Mouse (Mus musculus) heart, postnatal 25 days (tissue): ENCODE measurements around the gene Sec14l1. TPM values are rescaled to one million over a fixed set of nuclear protein-coding genes. Genes with fewer than 3 reads are reported as not detected.
"Not testable (repeated sequence)": the region's sequence is repeated elsewhere in the genome, so short reads cannot be mapped to it uniquely, and the experiment has no call there.

Source experiments
- DNase-seq: peaks from one replicate; pipeline ENCODE4 v3.0.0; 2022; ENCODE audit warnings: low spot score
- intact Hi-C: fragments of 180-260 bp; cut with DNase I; formaldehyde crosslinking; loops from one replicate; pipeline ENCODE4 v1.15.1; 2025
- total RNA-seq, 2 experiments: library from RNA; stranded (reverse); gene quantifications; 2 replicates each; pipeline ENCODE4 v1.2.3; 2021

Sec14l1 gene
- total RNA-seq: 10 to 100 TPM; 71.7 to 74.1 TPM

DNA sequence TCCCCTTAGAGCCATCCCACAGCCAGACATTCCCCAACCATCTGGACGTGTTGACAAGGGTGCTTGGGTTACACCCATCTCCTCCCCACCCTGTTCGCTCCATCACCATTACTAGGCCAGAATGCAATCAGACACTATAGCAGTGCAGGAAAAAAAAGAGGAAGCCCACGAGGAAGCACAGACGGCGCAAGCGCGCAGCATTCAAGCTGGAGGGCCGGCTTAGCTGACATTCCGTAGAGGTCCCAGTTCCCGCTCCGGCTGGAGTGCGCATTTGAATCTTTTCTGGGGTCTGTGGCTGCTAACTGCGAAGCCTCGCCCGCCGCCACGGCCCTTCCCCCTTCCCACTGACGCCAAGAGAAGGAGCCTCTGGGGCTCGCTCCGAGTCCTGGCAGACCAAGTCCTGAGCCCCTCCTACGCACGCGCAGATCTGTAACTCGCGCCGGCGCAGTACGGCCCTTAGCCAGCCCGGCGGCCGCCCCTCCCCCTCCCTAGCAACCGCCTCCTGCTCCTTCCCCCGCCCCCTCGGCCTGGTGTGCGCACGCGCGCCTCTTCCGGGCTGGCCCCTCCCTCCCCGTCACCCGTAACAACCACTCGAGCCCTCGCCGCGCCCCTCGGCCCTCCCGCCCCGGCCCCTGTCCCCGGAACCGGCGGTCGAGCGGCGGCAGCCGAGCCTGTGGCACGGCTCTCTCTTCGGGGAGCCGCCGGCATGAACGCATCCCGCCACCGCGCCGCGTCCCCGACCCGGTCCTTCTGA is at the start of gene Sec14l1:
TSS of gene Sec14l1 (plus strand) at position 577 of the 754 bp plus-strand sequence.
- intact Hi-C loops: loop anchor here (5.0 kb wide), 1 partner anchor 32 kb away; no protein-coding TSS in a partner anchor
- peak; percentile 97 for DNase-seq

DNA sequence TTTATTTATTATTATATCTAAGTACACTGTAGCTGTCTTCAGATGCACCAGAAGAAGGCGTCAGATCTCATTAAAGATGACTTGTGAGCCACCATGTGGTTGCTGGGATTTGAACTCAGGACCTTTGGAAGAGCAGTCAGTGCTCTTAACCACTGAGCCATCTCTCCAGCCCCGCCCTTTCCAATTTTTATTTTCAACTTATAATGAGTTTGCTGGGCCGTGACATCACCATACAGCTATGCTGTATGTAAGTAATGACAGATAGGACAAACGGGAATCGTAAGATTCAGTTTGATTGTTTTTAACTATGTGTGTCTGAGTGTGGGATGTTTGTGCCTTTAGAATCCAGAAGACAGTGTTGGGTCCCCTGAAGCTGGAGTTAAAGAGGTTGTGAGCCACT is 49.4 kb upstream of the Sec14l1 start:
- DNase-seq, intact Hi-C loops: not testable (repeated sequence)

DNA sequence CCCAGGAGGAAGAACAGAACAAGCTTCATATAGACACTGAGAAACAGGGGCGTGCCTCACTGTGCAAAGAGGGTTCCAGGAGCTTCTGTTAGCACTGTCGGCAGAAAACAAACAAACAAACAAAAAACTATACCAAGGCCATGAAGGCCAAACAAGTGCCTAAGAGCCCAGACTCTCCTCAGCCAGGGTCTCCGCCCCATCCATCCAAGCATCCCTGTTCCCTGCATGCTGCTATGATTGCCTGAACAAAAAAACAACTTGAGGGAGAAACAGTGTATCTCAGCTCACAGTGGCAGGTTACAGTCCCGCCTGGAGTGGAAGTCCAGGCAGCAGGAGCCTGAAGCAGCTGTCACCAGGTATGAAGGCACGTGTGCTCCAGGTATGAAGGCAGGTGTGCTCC is 48.2 kb upstream of the Sec14l1 start:
- no peak for DNase-seq

DNA sequence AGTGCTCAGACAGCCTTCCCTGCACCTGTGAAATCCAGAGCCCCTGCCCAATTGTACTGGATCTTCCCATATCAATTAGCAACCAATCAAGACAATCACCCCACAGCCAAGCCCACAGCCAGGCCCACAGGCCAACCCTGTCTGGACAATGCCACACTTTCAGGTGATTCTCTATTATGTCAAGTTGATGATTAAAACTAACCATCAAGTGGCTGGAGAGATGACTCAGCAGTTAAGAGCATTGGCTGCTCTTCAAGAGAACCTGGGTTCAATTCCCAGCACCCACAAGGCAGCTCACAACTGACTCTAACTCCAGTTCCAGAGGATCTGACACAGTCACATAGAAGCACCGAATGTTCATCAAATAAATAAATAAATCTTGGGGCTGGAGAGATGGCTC is 46.6 kb upstream of the Sec14l1 start:
- intact Hi-C loops: no loop called here
- no peak for DNase-seq

More for the DNA sequence above, 48.2 kb upstream of the Sec14l1 start:
- intact Hi-C loops: no loop called here

DNA sequence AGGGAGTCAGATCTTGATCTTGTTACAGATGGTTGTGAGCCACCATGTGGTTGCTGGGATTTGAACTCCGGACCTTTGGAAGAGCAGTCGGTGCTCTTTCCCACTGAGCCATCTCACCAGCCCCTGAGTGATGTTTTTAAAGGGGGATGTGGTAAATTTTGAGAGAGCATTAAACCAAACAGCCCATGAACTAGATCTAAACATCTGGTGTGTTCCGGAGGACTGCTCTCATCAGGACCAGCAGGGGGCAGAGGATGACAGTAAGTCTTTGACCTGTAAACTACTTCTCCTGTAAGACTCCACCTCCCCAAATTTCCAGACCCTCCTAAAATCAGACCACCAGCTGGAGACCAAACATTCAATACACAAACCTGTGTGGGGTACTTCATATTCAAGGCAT is 45.9 kb upstream of the Sec14l1 start:
- intact Hi-C loops: no loop called here

DNA sequence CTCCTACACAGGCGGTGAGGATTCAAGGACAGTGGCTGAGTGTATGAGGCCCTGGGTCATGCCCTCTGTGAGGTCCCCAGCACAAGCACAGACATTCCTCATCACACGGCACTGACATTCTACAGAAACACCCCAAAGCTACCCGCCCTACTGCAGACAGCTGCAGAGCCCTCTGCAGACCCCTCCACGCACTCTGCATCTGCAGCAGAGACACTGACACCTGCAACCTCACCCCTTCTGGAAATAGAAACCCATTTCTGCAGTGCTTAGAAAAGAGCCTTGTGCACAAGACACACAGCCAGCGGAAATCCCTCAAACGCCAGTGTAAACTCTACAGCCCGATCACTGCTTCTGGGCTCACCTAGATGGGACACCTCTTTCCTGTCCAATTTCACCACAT is 44.3 kb upstream of the Sec14l1 start:
- intact Hi-C loops: loop anchor here (5.0 kb wide), 1 partner anchor 162 kb away; no protein-coding TSS in a partner anchor
- DNase-seq: no peak

More for the DNA sequence above, 45.9 kb upstream of the Sec14l1 start:
- no peak for DNase-seq

DNA sequence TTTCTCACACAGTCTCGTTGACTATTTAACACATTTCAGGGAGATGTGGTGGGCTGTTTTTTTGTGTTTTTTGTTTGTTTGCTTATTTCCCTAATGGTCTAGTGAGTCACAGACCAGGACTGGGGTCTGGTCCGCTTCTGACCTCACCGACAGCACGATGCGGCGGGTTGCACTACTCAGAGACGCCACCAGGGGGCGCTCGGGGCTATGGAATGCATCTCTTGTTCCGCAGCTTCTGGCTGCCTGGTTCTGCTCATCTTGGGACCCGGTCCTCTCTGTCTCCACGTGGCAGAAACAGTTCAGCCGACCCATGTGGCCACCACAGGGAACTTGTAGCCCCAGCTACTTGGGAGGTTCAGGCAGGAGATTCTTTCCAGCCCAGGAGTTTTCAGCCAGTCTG is 42.8 kb upstream of the Sec14l1 start:
- intact Hi-C loops: loop anchor here (1.0 to 5.0 kb wide), 3 partner anchors 105 to 286 kb away; no protein-coding TSS in a partner anchor
- peak; percentile 42 for DNase-seq

DNA sequence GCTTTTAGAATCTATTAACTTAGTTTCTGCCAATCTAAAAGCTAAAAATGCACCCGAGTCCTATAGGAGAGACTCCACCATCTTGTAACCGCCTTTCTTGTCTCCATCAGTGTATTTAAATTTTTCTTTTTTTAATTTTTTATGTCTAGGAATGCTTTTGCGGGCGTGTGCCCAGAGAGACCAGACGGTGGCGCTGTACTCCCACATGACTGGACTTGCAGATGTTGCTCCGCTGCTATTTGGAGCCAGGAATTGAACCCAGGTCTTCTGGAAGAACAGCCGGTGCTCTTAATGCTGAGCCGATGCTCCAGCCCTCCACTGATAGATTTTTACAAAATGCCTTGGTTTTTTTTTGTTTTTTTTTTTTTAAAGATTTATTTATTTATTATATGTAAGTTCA is 41.5 kb upstream of the Sec14l1 start:
- no peak for DNase-seq
- intact Hi-C loops: loop anchor here (5.0 kb wide), 1 partner anchor 159 kb away; no protein-coding TSS in a partner anchor

DNA sequence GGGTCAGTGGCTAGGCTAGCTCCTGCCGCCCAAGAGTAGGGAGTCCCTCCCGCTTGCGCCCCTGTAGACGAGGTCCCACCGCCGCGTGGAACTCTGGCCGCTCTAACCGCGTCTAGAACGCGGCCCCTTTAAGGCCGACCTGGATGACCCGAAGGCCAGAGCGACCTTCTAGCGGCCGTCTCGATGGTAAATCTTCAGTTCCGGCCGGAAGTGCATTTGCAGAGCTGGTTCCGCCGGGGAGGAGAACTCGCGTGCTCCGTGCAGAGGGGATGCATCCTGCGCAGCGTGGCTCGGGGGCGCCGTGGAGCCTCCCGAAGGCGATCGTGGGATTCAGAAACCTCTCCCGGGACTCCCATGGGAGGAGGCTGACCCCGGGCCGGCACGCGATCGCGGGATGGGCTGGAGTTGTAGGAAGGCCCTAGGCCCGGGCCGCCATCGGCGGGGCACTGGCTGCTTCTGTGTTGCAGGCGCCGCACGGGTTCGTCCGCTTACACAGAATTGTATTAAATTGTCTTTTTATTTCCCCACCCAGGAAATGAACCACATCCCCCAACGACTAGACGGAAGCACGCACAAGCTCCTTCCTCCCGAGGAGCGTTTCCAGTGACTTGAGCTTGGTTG is 38.3 kb upstream of the Sec14l1 start:
- intact Hi-C loops: no loop called here
- peak; percentile 68 for DNase-seq

DNA sequence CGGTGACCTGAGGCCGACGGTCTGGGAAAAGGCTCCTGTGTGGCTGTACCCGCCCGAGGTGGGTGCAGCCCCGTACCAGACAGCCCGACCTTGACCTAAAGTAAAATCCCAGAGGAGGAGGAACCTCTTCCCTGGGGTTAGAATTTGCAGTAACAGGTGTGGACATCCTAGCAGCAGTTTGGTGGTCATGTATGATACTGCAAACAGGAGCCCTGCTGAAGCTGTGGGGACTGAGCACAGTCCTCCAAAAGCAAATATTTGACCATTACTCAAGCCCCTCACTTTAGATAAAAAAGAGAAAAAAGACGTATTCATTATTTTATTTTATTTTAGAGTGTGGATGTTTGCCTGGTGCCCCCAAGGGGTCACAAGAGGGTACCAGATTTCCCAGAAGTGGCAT is 37.7 kb upstream of the Sec14l1 start:
- no peak for DNase-seq
- intact Hi-C loops: no loop called here

DNA sequence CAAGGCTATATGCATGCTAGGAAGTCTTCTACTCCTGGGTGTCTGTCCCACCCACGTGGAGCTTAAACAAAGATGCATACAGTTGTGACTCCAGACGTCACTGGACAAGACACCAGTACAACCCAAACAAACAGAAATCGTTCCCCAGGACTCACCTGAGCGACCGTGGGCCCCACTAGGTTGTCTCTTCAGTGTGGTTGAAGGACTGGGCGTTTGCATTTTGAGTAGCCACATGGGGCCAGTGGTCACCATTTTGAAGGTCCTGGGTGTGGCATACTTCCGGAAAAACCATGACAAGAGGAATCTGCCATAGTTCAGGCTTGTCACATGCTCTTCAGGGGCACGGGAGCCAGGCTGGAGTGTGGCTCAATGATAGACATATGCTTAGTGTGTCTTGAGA is 37.1 kb upstream of the Sec14l1 start:
- intact Hi-C loops: no loop called here
- DNase-seq: no peak

DNA sequence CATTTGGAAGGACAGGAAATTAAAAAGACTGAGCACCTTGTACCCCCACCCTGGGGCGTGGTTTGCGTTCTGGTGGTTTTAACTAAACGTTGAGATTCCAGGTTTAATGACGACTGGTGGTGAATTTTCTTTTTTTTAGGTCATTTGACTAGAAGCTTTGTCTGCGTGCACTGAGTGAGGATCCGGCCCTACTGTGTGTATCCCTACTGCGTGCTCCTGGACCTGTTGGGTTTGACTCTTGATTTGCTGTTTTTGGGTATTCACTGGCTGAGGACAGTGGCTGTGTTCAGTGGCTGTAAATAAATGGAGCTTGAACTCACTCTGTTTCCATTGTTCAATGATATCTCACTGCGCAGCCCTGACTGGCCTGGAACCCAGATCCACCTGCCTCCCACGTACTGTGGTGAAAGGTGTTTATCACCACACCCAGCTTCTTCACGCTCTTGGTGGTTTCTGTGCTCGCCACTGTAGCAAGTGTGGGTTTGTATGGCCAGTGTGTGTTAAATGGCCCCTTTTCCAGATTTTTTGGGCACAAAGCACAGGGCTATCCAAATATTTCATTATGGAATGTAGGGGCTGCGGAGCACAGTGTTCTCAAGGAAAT is 36.2 kb upstream of the Sec14l1 start:
- intact Hi-C loops: no loop called here
- no peak for DNase-seq

DNA sequence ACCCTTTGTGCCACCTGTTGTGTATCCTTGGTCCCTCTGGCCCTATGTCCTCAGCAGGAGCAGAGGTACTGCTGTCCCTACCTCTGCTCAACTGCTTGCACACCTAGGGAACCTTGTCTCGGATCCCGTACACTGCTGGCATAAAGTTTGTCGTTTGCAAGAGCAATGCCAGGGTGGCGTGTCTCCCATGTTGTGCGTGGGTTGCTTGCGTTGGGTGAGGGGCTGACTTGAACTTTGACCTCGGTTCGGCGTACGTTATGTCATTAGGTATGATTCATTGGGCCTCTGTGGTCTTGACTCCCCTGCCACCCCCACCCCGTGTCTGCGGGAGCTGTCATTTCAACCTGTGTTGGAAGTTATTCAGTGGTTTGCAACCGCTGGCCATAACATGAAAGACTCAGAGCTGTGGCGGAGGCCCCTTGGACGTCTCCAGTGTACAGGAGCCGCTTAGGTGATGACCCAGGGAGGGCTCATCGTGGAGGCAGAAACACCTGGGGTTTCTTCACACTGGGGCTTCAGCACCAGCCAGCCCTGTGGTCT is 35.2 kb upstream of the Sec14l1 start:
- intact Hi-C loops: loop anchor here (2.0 to 5.0 kb wide), 3 partner anchors 38 to 97 kb away; partner anchors contain the start of gene Sec14l1

DNA sequence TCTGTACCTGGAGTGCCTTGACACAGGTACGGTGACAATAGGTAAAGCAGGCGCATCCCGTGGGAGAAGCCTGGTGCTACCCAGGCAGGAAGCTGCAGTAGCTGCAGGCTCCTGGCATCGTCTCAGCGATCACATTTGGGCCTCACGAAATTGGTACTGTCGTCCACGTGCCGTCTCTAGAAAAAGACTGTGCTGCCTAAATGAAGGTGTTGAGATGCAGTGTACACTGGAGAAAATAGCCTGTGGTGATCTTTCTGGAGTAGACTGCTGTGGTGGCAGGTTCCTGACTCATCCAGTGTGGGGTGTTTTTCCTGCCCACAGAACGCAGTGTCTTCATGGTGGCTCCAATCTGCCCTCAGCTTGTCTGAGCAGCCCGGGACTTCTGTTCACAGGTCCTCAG is 34.8 kb upstream of the Sec14l1 start:
- DNase-seq: no peak
- intact Hi-C loops: loop anchor here (2.0 to 5.0 kb wide), 3 partner anchors 37 to 97 kb away; partner anchors contain the start of gene Sec14l1

More for the DNA sequence above, 35.2 kb upstream of the Sec14l1 start:
- no peak for DNase-seq

DNA sequence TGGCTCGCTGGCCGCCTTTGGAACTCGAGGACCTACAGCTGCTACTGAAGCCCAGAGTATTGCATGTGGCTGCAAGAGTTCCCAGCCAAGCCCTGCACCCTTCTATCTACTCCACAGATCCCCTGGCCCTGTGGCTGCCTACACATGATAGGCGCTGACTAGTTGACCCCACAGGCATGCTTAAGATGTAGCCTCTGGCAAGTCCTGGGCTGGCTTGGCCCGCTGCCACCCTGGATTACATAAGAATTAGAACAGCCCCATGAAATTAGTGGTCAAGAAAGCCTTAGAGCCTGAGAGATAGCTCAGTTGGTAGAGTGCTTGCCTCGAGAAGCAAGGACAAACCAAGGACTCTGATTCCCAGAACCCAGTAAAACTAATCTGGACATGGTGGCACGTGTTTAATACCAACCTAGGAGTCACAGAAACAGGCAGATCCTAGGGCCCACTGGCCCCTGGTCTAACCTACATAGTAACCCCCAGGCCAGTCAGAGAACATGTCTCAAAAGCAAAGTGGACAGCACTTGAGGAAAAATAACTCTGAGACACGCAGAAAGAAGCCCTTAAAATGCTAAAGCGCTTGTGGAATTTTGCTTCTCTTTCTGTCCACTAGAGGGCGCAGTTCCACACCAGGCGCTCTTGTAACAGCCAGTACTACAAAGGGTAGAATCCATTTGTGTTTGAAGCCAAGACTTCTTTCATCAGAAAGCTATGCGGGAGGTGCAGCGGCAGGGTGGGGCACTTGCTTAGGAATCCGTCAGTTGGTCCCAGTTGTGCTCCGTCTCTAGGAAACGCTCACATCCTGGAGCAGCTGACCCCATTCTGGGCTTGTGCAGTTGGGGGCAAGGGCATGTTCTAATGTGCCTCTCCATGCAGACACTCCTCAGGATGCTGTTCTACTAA is 33.6 kb upstream of the Sec14l1 start:
- DNase-seq: peak; percentile 89
- intact Hi-C loops: loop anchor here (2.0 to 5.0 kb wide), 4 partner anchors 15 to 95 kb away; partner anchors contain the start of gene Sec14l1

DNA sequence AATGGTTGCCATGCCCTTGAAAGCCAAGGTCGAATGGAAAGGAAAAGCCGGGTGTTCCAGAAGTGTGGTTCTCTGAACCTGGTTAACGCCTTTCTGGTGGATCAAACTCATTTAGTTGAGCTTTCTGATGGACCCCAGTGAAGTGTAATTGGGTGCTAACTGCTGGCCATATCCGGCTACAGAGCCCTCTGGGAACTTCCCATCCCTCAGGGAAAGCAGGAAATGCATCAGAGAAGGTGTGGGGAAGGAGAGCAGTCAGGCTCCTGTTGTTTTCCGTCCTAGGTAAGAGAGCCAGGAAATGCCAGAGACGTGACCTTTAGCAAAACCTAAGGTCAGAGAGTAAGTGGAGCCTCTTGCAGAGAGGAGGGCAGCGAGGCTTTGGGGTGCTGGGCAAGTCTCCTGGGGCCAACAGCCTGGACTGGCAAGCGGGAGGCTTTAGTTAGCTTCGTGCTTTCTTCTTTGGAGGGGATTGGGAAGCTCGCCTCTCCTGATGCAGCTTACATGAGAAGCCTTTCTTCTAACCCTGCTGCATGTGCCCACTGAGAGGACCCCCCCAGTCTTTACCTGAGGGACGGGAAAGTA is 32.5 kb upstream of the Sec14l1 start:
- intact Hi-C loops: loop anchor here (2.0 to 5.0 kb wide), 2 partner anchors 14 to 35 kb away; partner anchors contain the start of gene Sec14l1
- DNase-seq: no peak

DNA sequence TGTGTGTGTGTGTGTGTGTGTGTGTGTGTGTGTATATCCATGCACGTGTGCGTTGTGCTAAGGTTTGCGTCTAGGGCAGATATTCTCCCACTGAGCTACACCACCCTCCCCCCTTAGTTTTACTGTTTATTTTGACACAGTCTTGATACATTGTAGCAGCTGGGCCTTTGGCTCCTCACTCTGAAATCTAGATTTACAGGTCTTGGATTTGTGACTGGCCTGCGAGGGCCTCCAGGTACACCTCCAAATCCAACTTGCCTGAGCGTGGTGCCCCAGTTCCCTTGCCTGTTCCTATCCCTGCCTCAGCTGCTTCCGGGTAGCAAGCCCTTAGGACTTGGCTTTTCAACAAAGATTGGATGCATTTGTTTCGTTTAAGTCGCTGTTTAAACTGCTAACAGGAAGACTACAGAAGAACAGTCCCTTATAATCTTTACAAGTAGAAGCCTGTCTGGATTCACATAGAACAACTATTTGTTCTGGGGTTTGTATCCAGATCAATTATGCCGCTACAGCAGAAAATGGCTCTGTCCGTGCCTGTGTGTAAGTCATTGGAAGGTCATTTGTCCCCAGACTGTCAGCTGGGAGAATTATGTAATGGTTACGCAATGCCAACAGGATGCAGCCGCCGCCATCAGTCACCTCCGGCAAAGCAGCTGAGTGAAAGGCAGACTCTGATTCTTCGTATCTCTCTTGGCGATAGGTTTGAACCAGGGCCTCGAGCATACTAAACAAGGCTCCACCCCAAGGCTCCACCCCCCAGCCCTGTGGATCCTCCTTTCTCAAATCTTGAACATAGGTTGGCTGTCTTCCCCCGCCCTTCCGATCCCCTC is 31.7 kb upstream of the Sec14l1 start:
- intact Hi-C loops: loop anchor here (2.0 to 5.0 kb wide), 2 partner anchors 14 to 34 kb away; partner anchors contain the start of gene Sec14l1

DNA sequence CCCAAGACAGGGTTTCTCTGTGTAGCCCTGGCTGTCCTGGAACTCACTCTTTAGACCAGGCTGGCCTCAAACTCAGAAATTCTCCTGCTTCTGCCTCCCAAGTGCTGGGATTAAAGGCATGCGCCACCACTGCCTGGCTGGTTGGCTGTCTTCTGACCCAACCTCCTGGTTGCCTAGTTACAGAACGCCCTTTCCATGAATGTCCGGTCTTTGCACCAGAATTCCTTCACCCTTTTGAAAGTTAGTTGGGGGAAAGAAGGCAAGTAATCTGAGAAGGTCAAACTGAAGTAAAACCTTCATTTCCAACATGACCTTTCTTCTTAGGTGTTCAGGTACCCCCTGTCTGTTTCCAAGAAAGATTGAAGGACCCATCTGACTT is 31.1 kb upstream of the Sec14l1 start:
- intact Hi-C loops: loop anchor here (2.0 to 5.0 kb wide), 2 partner anchors 13 to 33 kb away; partner anchors contain the start of gene Sec14l1
- DNase-seq: not testable (repeated sequence)

More for the DNA sequence above, 31.7 kb upstream of the Sec14l1 start:
- peak; percentile 71 for DNase-seq
